Mouse (Mus musculus): ENCODE data around the gene Tmem248. TPM values are rescaled to one million over a fixed set of nuclear protein-coding genes. Genes with fewer than 3 reads are reported as not detected.

Tmem248 gene
- polyA plus RNA-seq, 2 experiments, result 36.1 to 49.6 TPM

DNA sequence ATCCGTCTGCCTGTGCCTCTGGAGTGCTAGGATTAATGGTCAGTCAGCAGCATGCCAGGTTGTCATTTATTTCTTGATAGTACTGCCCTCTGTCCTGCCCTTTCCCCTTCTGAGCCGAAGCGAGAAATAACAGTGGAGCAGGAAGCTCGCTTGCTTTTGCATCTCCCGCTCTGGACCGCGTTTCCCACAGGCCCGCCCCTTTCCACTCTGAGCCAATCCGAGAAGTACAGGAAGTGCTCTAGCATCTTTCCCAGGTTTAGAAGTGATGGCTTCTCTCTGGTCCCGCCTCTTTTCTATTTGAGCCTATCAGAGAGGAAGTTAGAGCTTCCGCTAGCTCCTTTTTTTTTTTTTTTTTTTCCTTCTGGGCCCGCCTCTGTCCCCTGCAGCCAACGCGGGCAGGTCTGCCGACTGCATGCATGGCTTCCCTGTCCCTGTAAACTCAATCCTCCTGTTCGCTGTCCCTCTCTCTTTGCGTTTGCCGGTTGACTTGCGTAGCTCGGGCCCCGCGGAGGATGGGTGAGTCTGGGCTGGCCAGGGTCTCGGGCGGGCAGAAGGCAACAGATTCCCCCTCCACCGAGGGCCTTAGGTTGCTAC is 39.9 kb downstream of the Tmem248 start:
- Histone ChIP-seq H3K9me3 (ENCODE audit: control insufficient read depth, low read length) (no peaks in the 10 kb centered on the region), H3K27me3 (ENCODE audit: control insufficient read depth, insufficient read depth, low read length) (no peaks in the 10 kb centered on the region), H3K9ac (ENCODE audit: low read depth, low read length, severe bottlenecking) (peak overlapping the region; percentile 63), H3K36me3 (ENCODE audit: control insufficient read depth, insufficient read depth, low read length) (peaks cover 21% of the 10 kb centered on the region), H3K27ac (replicated peaks; ENCODE audit: low read depth, low read length) (peak overlapping the region; percentile 73), H3K4me2 (replicated peaks; ENCODE audit: low read depth, low read length, severe bottlenecking) (peak overlapping the region; percentile 63), H3K4me1 (ENCODE audit: control insufficient read depth, insufficient read depth, low read length) (peaks cover 9% of the 10 kb centered on the region), H3K4me3 (replicated peaks; ENCODE audit: low read length) (peak overlapping the region; percentile 64)
- WGBS, result 2% methylated on average over 25 of the region's 25 CpGs
- ATAC-seq (ENCODE audit: low FRiP score, low read depth), result peak; percentile 94
- DNase-seq (ENCODE audit: low spot score), result peak; percentile 98
- TF ChIP-seq POLR2A (IDR thresholded peaks at IDR 0.05; ENCODE audit: borderline replicate concordance, extremely low read depth, insufficient read depth, insufficient read length), result peak; percentile 49; the same call in 1 of the 2 replicates

DNA sequence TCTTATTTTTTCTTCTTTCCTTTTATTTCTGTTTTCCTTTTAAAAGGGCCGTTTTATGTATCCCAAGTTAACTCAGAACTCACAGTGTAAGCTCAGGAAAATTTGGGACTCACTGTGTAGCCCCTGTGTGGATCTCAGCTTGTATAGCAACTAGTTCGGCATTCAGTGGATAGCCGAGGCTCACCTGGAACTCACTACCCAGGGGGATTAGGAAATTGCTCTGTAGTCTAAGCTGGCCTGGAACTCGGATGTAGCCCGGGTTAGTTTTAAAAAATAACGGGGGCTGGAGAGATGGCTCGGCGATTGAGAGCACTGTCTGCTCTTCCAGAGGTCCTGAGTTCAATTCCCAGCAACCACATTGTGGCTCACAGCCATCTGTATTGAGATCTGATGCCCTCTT is 40.4 kb downstream of the Tmem248 start:
- DNase-seq (ENCODE audit: low spot score) (no peak), ATAC-seq (ENCODE audit: low FRiP score, low read depth) (no peak)
- no peak for TF ChIP-seq POLR2A (IDR thresholded peaks at IDR 0.05; ENCODE audit: borderline replicate concordance, extremely low read depth, insufficient read depth, insufficient read length)
- Histone ChIP-seq H3K9ac (ENCODE audit: low read depth, low read length, severe bottlenecking) (peak overlapping the region; percentile 63), H3K36me3 (ENCODE audit: control insufficient read depth, insufficient read depth, low read length) (peaks cover 16% of the 10 kb centered on the region), H3K27me3 (ENCODE audit: control insufficient read depth, insufficient read depth, low read length) (no peaks in the 10 kb centered on the region), H3K9me3 (ENCODE audit: control insufficient read depth, low read length) (no peaks in the 10 kb centered on the region), H3K4me2 (replicated peaks; ENCODE audit: low read depth, low read length, severe bottlenecking) (peak overlapping the region; percentile 63), H3K27ac (replicated peaks; ENCODE audit: low read depth, low read length) (peak overlapping the region; percentile 73), H3K4me3 (replicated peaks; ENCODE audit: low read length) (peak overlapping the region; percentile 64), H3K4me1 (ENCODE audit: control insufficient read depth, insufficient read depth, low read length) (peaks cover 9% of the 10 kb centered on the region)
- 6% methylated on average over 8 of the region's 8 CpGs for WGBS

DNA sequence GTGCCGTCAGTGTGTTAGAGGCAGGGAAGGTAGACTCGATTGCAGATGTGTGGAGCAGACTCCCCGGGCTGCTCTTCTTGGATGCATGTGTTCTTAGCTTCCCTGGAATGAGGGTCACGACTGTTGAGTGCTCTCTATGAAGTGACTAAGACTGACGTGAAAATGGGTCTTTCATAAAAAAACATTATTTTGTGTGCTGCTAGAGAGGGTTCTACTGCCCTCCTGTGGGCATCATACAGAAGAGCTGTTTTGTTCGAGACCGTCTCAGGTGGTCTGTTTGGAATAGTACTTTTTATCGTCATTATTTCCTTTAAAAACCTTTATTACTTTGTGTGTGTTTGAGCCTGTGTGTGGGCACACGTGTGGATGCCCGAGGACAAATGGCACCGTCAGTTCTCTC is 46.6 kb downstream of the Tmem248 start:
- H3K27ac ChIP-seq (replicated peaks; ENCODE audit: low read depth, low read length), result no peak overlapping the region
- no peaks in the 10 kb centered on the region for H3K9me3 ChIP-seq (ENCODE audit: control insufficient read depth, low read length)
- no peak overlapping the region for H3K9ac ChIP-seq (ENCODE audit: low read depth, low read length, severe bottlenecking)
- no peak for TF ChIP-seq POLR2A (IDR thresholded peaks at IDR 0.05; ENCODE audit: borderline replicate concordance, extremely low read depth, insufficient read depth, insufficient read length)
- H3K4me3 ChIP-seq (replicated peaks; ENCODE audit: low read length), result no peak overlapping the region
- WGBS, result 67% methylated on average over 11 of the region's 11 CpGs
- peaks cover 40% of the 10 kb centered on the region for H3K36me3 ChIP-seq (ENCODE audit: control insufficient read depth, insufficient read depth, low read length)
- ATAC-seq (ENCODE audit: low FRiP score, low read depth) (no peak), DNase-seq (ENCODE audit: low spot score) (no peak)
- H3K4me2 ChIP-seq (replicated peaks; ENCODE audit: low read depth, low read length, severe bottlenecking), result no peak overlapping the region
- H3K4me1 ChIP-seq (ENCODE audit: control insufficient read depth, insufficient read depth, low read length), result no peaks in the 10 kb centered on the region
- H3K27me3 ChIP-seq (ENCODE audit: control insufficient read depth, insufficient read depth, low read length), result no peaks in the 10 kb centered on the region

DNA sequence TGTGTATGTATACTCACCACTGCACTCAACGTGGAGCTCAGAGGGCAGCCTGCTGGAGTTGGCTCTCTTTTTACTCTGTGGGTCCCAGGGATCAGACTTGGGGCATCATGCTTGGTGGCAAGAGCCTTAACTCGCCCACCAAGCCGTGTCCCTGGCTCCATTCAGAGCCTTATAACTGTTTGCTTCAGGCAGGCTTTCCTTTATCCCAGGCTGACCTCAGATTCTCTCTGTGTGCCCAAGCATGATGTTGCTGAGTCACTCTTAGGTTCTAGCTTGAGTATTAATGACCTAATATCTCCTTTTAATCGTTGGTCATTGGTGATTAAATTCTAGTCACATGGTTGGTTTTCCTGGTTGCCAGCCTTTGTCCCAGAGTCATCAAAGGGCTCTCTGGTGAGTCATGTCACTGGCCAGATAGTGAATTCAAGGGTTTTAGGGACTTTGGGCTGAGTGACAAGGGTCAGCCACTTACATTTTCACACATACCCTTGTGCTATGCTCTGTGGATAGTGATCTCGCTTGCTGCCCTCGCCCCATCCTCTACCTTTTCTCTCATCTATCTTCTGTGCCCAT is 47.6 kb downstream of the Tmem248 start:
- Histone ChIP-seq H3K9me3 (ENCODE audit: control insufficient read depth, low read length) (no peaks in the 10 kb centered on the region), H3K4me2 (replicated peaks; ENCODE audit: low read depth, low read length, severe bottlenecking) (no peak overlapping the region), H3K4me1 (ENCODE audit: control insufficient read depth, insufficient read depth, low read length) (no peaks in the 10 kb centered on the region), H3K9ac (ENCODE audit: low read depth, low read length, severe bottlenecking) (no peak overlapping the region), H3K27me3 (ENCODE audit: control insufficient read depth, insufficient read depth, low read length) (no peaks in the 10 kb centered on the region), H3K4me3 (replicated peaks; ENCODE audit: low read length) (no peak overlapping the region), H3K36me3 (ENCODE audit: control insufficient read depth, insufficient read depth, low read length) (peaks cover 48% of the 10 kb centered on the region), H3K27ac (replicated peaks; ENCODE audit: low read depth, low read length) (no peak overlapping the region)
- 98% methylated on average over 6 of the region's 6 CpGs for WGBS
- ATAC-seq (ENCODE audit: low FRiP score, low read depth) (no peak), DNase-seq (ENCODE audit: low spot score) (no peak)
- no peak for TF ChIP-seq POLR2A (IDR thresholded peaks at IDR 0.05; ENCODE audit: borderline replicate concordance, extremely low read depth, insufficient read depth, insufficient read length)

DNA sequence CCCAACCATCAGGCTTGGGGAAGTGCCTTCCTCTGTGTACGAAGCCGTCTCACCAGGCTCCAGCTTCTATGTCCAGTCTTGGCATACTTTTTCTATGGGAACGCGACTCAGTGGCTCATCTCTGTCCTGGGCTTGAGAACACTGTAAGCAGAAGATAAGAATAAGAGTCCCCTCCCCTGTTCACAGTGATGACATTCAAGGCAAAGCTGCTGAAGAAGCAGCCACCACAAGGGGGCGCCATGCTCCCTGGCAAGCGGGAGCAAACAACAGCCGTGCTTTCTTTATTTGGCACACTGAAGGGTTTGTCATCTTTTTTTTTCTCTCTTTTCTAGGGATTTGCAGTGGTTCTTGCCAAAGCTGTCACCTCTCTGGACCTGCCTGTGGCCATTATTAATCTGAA is 49.8 kb downstream of the Tmem248 start:
- DNase-seq (ENCODE audit: low spot score) (no peak), ATAC-seq (ENCODE audit: low FRiP score, low read depth) (no peak)
- Histone ChIP-seq H3K9me3 (ENCODE audit: control insufficient read depth, low read length) (no peaks in the 10 kb centered on the region), H3K27ac (replicated peaks; ENCODE audit: low read depth, low read length) (no peak overlapping the region), H3K4me2 (replicated peaks; ENCODE audit: low read depth, low read length, severe bottlenecking) (no peak overlapping the region), H3K4me3 (replicated peaks; ENCODE audit: low read length) (no peak overlapping the region), H3K4me1 (ENCODE audit: control insufficient read depth, insufficient read depth, low read length) (no peaks in the 10 kb centered on the region), H3K9ac (ENCODE audit: low read depth, low read length, severe bottlenecking) (no peak overlapping the region), H3K27me3 (ENCODE audit: control insufficient read depth, insufficient read depth, low read length) (no peaks in the 10 kb centered on the region), H3K36me3 (ENCODE audit: control insufficient read depth, insufficient read depth, low read length) (peaks cover 62% of the 10 kb centered on the region)
- WGBS, result 88% methylated on average over 7 of the region's 7 CpGs
- no peak for TF ChIP-seq POLR2A (IDR thresholded peaks at IDR 0.05; ENCODE audit: borderline replicate concordance, extremely low read depth, insufficient read depth, insufficient read length)

Measured in limb, embryonic 14.5 days (tissue).